In the genomic region with DNA sequence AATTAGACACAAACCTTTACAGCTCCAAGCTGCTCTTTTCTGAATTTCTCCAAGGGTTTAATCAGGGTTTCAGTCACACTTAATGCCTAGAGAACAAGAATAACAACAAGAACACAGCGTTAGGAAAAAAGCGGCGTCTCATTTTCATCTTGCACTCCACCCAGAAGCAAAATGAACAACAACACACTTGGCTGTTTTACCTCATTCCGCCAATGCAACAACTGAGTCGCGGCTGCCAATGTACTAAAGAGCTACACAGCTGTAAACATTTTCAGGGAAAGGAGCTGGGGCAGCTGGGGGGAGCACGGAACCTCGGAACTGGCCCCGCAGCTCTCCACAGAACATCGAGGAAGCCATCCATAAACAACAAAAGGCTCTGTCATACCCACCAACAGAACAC, we compare ENCODE assay signal across 12 mouse cellular contexts.
DNase-seq lines count a peak whose midpoint lies in the region; ATAC-seq and TF ChIP-seq lines count a peak whose summit lies in the region.
"Had no signal": no experiment of that assay in that cellular context is flagged by ENCODE, and none has a peak within 500 bp of the region (broad histone marks: within the 10 kb centered on the region; RNA-seq: fewer than 3 reads in every experiment).

No protein-coding gene starts in this region.

- 76% methylated on average over 10 of the region's 10 CpGs for WGBS in heart, embryonic 16.5 days
- WGBS in midbrain, embryonic 11.5 days: 70% methylated on average over 10 of the region's 10 CpGs
- WGBS in midbrain, postnatal 0 days: 38% methylated on average over 10 of the region's 10 CpGs
- 42% methylated on average over 10 of the region's 10 CpGs for WGBS in limb, embryonic 15.5 days

- intact Hi-C loops in heart, postnatal 14 days (cut with DNase I): no loop called here

- H3K4me3 ChIP-seq in heart, embryonic 16.5 days (ENCODE audit: low read length): no peak overlapping the region
- H3K4me3 ChIP-seq in midbrain, embryonic 11.5 days (ENCODE audit: low read depth, low read length): no peak overlapping the region
- H3K4me3 ChIP-seq in midbrain, postnatal 0 days (ENCODE audit: low read depth, low read length): no peak overlapping the region
- no peak overlapping the region for H3K4me3 ChIP-seq in limb, embryonic 15.5 days
- H3K4me3 ChIP-seq: heart, embryonic 12.5 days had no signal

- H3K4me1 ChIP-seq in heart, embryonic 16.5 days (ENCODE audit: control insufficient read depth, insufficient read depth, low read length): peaks cover 43% of the 10 kb centered on the region
- peaks cover 13% of the 10 kb centered on the region; the same call in 1 of the 2 replicates for H3K4me1 ChIP-seq in midbrain, embryonic 11.5 days (ENCODE audit: control insufficient read depth, insufficient read depth, low read length)
- no peaks in the 10 kb centered on the region for H3K4me1 ChIP-seq in midbrain, postnatal 0 days (ENCODE audit: insufficient read depth, low read length)
- peaks cover 43% of the 10 kb centered on the region for H3K4me1 ChIP-seq in limb, embryonic 15.5 days

- no peak for TF ChIP-seq CTCF in midbrain, postnatal 0 days (IDR thresholded peaks at IDR 0.05)

- DNase-seq in heart, postnatal 14 days: no peak
- DNase-seq in midbrain, embryonic 11.5 days (ENCODE audit: low spot score, missing footprints): peak; percentile 77
- DNase-seq in midbrain, postnatal 0 days (ENCODE audit: low spot score): no peak
- DNase-seq in adrenal gland, adult 8-10 months: no peak
- no peak for DNase-seq in heart, adult 11 months
- DNase-seq: cerebellum, postnatal 14 days; kidney, adult 8-10 months; retina, postnatal 1 day had no signal

- H3K27ac ChIP-seq in heart, embryonic 16.5 days (ENCODE audit: low read length): peak overlapping the region; percentile 21; the same call in 1 of the 2 replicates
- H3K27ac ChIP-seq in midbrain, embryonic 11.5 days (ENCODE audit: low read depth, low read length): no peak overlapping the region
- H3K27ac ChIP-seq in midbrain, postnatal 0 days (ENCODE audit: low read depth, low read length): no peak overlapping the region
- H3K27ac ChIP-seq in limb, embryonic 15.5 days: peak overlapping the region; percentile 24; the same call in 1 of the 2 replicates

- H3K4me2 ChIP-seq in heart, embryonic 16.5 days (ENCODE audit: low read depth, low read length): no peak overlapping the region
- H3K4me2 ChIP-seq in midbrain, embryonic 11.5 days: no peak overlapping the region
- H3K4me2 ChIP-seq in midbrain, postnatal 0 days (ENCODE audit: low read depth, low read length, poor library complexity, severe bottlenecking): no peak overlapping the region
- no peak overlapping the region for H3K4me2 ChIP-seq in limb, embryonic 15.5 days
- H3K4me2 ChIP-seq: heart, embryonic 12.5 days had no signal

- no peaks in the 10 kb centered on the region for H3K9me3 ChIP-seq in heart, embryonic 16.5 days (replicated peaks; ENCODE audit: control insufficient read depth, low read length)
- no peaks in the 10 kb centered on the region for H3K9me3 ChIP-seq in midbrain, embryonic 11.5 days (ENCODE audit: control insufficient read depth, low read length)
- no peaks in the 10 kb centered on the region for H3K9me3 ChIP-seq in midbrain, postnatal 0 days (ENCODE audit: low read length)
- no peaks in the 10 kb centered on the region for H3K9me3 ChIP-seq in limb, embryonic 15.5 days
- H3K9me3 ChIP-seq: heart, embryonic 12.5 days had no signal

- no peak for ATAC-seq in heart, embryonic 16.5 days (replicated peaks; ENCODE audit: extremely low read depth, insufficient read depth, low FRiP score)
- no peak; the same call in 1 of the 2 replicates for ATAC-seq in midbrain, embryonic 11.5 days (ENCODE audit: low FRiP score)
- no peak for ATAC-seq in midbrain, postnatal 0 days (ENCODE audit: low FRiP score)
- no peak for ATAC-seq in limb, embryonic 15.5 days (ENCODE audit: insufficient number of reproducible peaks, low FRiP score, low TSS enrichment, low read depth)

- H3K36me3 ChIP-seq in heart, embryonic 16.5 days (ENCODE audit: control insufficient read depth, insufficient read depth): peaks cover 4% of the 10 kb centered on the region; the same call in 1 of the 2 replicates
- no peaks in the 10 kb centered on the region for H3K36me3 ChIP-seq in midbrain, embryonic 11.5 days (ENCODE audit: control insufficient read depth, insufficient read depth, low read length)
- no peaks in the 10 kb centered on the region for H3K36me3 ChIP-seq in midbrain, postnatal 0 days (ENCODE audit: insufficient read depth, low read length)
- no peaks in the 10 kb centered on the region for H3K36me3 ChIP-seq in limb, embryonic 15.5 days
- H3K36me3 ChIP-seq: heart, embryonic 12.5 days had no signal

- no peak overlapping the region for H3K9ac ChIP-seq in heart, embryonic 16.5 days (ENCODE audit: low read length)
- H3K9ac ChIP-seq in midbrain, embryonic 11.5 days (ENCODE audit: low read length): no peak overlapping the region
- H3K9ac ChIP-seq in midbrain, postnatal 0 days (replicated peaks; ENCODE audit: low read length, poor library complexity, severe bottlenecking): no peak overlapping the region
- no peak overlapping the region for H3K9ac ChIP-seq in limb, embryonic 15.5 days
- H3K9ac ChIP-seq: heart, embryonic 12.5 days had no signal

- H3K27me3 ChIP-seq in heart, embryonic 16.5 days (ENCODE audit: control insufficient read depth, insufficient read depth, low read length): no peaks in the 10 kb centered on the region
- no peaks in the 10 kb centered on the region for H3K27me3 ChIP-seq in midbrain, embryonic 11.5 days (ENCODE audit: control insufficient read depth, insufficient read depth, low read length)
- no peaks in the 10 kb centered on the region for H3K27me3 ChIP-seq in midbrain, postnatal 0 days (ENCODE audit: insufficient read depth, low read length)
- no peaks in the 10 kb centered on the region for H3K27me3 ChIP-seq in limb, embryonic 15.5 days
- H3K27me3 ChIP-seq: CH12.LX; heart, embryonic 12.5 days had no signal

Comparison
In these comparisons a context has a peak if more than half of its experiments do, and no peak if none do; other contexts are left out.
1. H3K27ac ChIP-seq: peak in heart, embryonic 16.5 days (single experiment) and limb, embryonic 15.5 days (single experiment); none in midbrain, embryonic 11.5 days (single experiment) and midbrain, postnatal 0 days (single experiment).